Mouse (Mus musculus): ENCODE measurements around the gene Wfdc6a.

Wfdc6a gene

GRCm38 (mm10) chr2:164549963-164550894, 35.0 kb downstream of the Wfdc6a start:
- no peak for DNase-seq (ENCODE audit: low read depth, low spot score)

- DNase-seq (ENCODE audit: low read depth, low spot score) = no peak
These were observed 35.9 kb downstream of the Wfdc6a start for GRCm38 (mm10) chr2:164549338-164549737.

- no peak for DNase-seq (ENCODE audit: low read depth, low spot score)
These were observed 40.7 kb downstream of the Wfdc6a start for GRCm38 (mm10) chr2:164544454-164545097.

- DNase-seq (ENCODE audit: low read depth, low spot score) = no peak
These were observed 41.5 kb downstream of the Wfdc6a start for GRCm38 (mm10) chr2:164543745-164544144.

GRCm38 (mm10) chr2:164542598-164542997, 42.6 kb downstream of the Wfdc6a start:
- DNase-seq (ENCODE audit: low read depth, low spot score) = no peak

- DNase-seq (ENCODE audit: low read depth, low spot score) = no peak
These were observed 43.1 kb downstream of the Wfdc6a start for GRCm38 (mm10) chr2:164542132-164542531.

GRCm38 (mm10) chr2:164540652-164541427, 44.4 kb downstream of the Wfdc6a start:
- DNase-seq (ENCODE audit: low read depth, low spot score) = no peak

GRCm38 (mm10) chr2:164537003-164537402, 48.2 kb downstream of the Wfdc6a start:
- no peak for DNase-seq (ENCODE audit: low read depth, low spot score)

- DNase-seq (ENCODE audit: low read depth, low spot score) = no peak
These were observed 50.9 kb downstream of the Wfdc6a start for GRCm38 (mm10) chr2:164534315-164534714.

- no peak for DNase-seq (ENCODE audit: low read depth, low spot score)
These were observed 54.1 kb downstream of the Wfdc6a start for GRCm38 (mm10) chr2:164531169-164531568.
